Mouse (Mus musculus): ENCODE measurements around the gene Gm5447.

Gm5447 gene

DNA sequence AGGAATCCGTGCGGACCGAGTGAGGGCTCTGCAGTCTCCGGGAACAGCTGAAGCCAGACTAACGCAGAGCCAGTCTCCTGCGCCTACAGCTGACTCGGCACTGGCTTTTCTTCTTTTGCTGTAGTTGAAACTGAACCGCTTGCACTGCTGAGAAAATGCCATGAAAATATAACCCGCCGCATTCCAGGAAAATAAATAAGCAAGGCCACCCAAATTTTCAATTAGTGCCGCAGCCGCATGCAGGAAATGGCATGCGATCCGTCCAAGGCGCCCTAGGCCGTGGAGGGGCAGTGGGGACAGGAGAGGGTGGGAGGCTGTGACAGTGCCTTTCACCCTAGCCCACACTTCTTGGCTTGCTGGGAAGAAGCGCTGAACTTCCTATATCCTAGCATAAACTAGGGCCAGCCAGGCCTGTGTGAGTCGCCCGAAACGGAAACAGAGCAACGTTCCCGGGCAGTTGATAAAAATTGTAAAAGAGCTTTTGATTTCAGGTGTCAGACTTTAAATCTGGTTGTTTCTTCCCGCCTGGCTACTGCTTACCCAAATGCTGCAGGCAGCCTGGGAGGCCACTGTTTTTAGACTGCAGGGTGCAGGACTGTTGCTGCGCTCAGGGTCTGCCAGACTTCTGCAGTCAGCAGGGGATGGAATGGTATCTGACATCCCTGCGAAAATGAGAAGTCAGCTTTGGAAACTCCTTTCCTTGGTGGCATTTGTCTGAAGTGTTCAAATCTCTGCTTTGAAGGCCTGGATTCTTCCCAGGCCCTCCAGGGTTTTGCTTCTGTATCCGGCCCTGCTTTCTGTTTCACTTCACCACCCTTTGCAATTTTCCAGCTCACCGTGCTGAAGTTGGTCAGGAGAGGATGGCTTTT, 11.8 kb downstream of the Gm5447 start:
- no peak for DNase-seq (ENCODE audit: low read depth in 2 of 2, low spot score in 2 of 2)

DNA sequence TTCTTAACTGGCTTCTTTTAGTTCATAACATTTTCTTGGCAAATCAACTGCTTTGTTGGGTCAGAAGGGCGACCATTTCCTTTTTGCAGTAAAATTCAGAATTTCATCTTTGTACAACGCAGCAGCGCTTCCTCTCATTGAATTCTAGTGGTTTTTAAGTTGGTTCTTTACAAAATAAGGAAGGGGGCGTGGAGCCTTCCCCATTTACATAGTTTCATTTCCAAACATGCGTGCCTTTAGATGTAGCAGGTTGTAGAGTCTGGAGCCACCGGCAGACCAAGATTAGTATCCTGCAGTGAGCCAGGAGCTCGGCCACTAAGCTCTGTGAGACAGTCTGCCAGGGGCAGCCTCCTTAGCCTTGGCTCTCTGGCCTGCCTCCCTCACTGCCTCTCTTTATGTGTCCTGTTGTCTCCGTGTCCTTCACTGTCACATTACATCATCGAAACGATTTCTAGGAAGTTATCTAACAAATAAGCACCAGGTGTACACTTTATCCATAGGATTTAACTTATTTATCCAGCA, 13.0 kb downstream of the Gm5447 start:
- no peak for DNase-seq (ENCODE audit: low read depth in 2 of 2, low spot score in 2 of 2)

DNA sequence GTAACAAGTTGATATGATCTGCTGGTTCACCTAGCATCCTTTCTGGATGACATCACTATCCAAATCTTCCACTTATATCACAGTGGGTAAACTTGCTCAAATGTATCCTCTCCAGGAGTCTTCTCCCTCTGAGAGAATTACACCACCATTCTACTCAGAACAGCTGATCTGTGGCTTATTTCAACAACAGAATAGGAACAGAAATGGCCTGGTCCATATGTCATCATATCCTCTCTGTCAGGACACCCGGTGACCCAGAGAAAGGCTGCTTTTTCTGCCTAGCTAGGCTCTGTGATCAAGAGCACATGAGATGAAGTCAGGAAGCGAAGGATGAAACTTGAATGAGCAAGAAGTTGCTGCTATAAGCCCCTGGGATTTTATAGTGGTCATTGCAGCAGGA, 13.7 kb downstream of the Gm5447 start:
- DNase-seq (ENCODE audit: low read depth in 2 of 2, low spot score in 2 of 2): no peak

DNA sequence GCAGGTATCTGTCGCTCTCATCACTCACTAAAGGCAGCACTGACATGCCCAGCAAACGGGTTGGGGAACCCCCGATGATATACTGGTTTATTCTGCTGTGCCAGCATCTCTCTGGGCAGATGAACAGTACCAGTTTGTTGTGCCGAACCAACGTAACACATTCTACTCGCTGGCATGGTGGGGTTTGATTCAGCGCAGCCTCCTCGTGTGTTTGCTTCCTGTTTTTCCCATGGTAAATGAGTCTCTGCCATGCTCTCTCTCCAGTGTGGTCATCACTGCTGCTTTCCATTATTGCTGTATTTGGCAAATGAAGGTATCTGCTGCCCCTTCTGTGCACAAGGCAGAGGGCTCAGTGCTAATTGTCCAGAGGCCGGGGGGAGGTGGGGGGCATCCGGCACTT, 15.7 kb downstream of the Gm5447 start:
- DNase-seq (ENCODE audit: low read depth in 2 of 2, low spot score in 2 of 2): no peak

DNA sequence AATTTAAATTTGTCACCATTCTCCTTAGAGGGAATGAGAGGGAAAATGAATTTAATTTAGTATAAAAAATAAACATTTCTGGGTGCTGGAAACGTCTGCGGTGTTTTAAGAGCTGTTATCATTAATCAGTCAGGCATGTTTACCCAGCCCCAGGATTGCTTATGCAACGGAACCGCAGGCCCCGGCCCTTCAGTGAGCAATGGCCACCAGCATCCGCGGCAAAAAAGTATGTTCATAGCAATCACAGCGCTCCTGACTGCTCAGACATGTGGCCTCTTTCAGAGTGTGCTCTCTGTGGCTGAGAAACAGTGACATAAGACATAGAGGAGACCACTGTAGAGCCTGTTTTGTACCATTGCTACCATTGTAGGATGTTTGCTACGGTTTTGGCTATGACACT, 16.2 kb downstream of the Gm5447 start:
- no peak for DNase-seq (ENCODE audit: low read depth in 2 of 2, low spot score in 2 of 2)

DNA sequence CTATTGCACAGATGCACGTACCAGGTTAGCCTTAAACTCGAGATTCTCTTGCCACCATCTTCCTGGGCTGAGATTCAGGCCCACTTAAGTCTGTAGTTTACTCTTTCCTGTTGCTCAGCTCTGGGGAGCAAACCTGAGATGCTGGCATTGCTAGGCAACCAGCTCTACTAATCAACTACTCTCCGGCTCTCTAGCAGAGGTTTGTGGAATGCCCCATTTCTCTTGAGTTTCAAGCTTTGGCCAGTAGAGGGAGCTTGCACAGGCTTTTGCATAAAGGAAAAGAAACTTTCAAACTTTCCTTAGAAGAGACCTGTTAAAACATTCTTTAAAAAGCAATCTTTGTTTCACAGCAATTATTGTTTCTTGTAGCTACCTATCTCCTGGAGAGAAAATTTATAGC, 19.8 kb downstream of the Gm5447 start:
- peak; percentile 31 to 52 for DNase-seq (ENCODE audit: low read depth in 2 of 2, low spot score in 2 of 2)

DNA sequence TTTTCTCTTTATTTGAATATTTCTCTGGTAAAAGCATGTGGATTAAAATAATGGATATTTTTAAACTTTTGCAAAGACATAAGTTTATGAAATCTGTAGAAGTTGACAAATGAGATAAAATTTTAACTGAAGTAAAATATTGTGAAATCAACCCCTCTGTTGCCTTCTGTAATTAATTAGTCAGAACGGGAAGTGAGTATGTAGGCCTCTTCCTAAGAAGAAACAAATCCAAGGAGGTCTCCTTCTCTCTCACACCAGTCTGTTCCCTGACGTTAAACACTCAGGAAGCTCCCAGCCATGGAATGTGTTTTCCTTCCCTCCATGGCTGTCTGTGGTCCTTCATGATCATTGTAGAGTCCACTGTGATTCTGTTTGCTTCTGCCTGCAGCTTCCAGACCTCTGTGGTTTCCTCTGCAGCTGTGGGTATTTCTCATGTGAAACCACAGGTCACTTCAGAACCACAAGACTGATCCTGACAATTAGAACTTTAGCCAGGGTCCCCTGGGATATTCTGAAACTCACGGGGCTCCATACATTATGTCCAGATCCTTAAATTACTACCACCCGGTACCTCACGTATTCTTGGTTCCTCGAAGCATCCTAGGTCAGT, 20.4 kb downstream of the Gm5447 start:
- no peak for DNase-seq (ENCODE audit: low read depth in 2 of 2, low spot score in 2 of 2)

DNA sequence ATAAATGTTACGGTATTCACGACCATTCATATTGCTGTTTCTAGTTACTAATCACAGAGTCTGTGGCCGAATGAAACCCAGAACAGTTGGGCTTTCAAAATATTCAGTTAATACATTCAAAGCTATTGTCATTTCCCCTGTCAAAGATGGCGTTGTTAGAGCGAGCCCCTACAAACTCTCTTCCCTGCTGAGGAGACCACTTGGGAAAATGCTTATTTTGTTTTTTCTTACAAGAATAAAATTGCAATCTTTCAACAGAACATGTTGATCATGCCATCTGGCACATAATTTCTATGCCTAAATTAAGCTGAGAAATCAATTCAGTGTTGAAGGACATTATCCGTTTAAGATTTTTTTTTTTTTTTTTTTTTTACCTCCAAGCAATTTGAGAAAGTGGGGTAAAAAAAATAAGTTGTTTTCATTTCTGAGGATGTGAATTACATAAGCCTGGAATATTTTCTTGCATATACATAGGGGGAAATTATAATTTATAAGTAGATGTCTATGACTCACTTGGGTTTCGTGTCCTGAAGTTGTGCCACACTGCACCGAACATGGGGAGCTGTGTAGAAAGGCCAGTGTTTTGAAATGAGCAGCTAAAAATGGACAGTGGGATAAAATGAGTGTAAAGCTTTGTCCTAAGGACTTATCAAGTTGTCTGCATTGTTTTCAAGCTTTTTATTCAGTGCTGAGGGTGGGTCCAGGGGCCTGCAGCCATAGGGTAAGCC, 23.7 kb downstream of the Gm5447 start:
- no peak for DNase-seq (ENCODE audit: low read depth in 2 of 2, low spot score in 2 of 2)

DNA sequence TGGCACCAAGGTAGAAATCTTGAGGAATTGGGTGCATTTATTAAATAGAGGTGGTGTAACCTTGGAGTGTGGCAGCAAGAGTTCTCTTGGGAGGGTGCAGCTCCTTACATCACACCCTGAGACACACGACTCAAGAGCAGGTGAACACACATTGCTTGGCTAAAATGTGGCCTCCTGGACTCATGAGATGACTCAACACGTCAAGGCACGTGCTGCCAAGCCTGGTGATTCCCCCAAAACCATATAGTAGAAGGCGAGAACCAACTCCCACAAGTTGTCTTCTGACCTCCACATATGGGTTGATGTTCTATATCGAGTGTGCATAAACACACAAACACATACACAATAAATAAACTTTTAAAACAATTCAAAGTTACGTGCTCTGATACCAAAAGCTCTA, 25.8 kb downstream of the Gm5447 start:
- DNase-seq (ENCODE audit: low read depth in 2 of 2, low spot score in 2 of 2): no peak

DNA sequence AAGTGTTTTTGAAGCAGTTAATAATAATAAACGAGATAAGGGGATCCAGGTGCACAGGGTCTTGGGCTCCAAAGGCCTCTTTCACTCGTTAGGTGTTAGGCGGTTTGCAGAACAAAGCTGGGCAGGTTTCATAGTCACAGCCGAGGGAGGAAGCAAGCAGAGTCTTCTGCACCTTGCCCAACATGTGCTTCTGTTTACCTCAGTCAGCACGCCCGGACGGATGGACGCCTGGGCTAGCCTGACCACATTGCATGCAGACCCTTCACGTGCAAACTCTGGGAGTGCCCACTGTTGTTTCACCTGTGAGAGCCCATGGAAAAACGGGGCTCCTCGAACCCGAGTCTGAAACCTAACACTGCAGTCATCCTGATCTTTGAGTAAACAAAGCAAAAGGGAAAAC, 30.5 kb downstream of the Gm5447 start:
- DNase-seq (ENCODE audit: low read depth in 2 of 2, low spot score in 2 of 2): no peak

DNA sequence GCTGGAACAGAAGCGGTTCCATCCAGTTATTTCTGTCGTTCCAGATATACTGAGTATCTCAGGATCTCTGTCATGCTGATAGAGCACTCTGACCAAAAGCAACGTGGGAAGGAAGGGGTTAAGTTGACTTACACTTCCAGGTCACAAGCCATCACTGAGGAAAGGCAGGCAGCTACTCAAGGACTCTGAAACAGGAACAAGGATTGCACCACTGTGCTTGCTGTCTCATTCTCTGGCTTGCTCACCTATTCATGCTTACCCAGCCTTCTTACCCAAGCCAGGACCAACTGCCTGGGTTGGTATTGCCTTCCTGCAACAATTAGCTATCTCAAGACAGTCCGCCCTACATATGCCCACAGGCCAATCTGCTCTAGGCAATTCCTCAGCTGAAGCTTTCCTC, 31.0 kb downstream of the Gm5447 start:
- DNase-seq (ENCODE audit: low read depth in 2 of 2, low spot score in 2 of 2): no peak

DNA sequence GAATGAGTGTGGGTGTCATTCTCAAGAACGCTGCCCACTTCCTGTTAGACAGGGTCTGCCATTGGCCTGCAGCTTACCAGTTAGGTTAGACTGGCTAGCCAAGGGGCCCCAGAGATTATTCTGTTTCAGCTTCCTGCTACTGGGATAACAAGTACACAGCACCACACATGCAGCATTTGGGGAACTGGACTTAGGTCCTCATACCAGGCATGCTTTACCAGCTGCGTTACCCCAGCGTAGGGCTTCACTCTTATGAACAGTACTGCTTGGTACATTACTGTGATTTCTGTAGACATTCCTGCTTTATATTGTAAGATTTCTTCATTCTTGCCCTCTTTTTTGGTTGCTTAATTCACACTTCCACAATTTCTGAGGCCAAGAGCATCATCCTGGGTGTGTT, 43.5 kb downstream of the Gm5447 start:
- DNase-seq (ENCODE audit: low read depth in 2 of 2, low spot score in 2 of 2): no peak

DNA sequence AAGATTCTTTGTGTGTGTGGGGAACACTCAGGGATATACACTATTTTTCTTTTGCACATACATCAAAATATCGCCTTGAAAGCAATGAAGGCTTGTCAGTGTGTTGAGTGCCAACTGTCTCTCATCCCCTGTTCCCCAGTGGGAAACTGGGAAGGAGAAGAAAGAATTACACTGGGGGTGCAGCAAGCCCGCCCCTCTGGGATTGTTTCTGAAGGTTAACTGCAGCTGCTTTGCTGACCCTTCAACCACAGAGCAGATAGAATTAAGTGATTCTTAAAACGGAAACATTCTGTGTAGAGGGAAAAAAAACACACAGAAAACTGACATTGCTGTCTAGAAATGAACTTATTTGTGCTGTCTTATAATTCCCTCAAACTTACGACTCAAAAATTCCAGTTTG, 47.5 kb downstream of the Gm5447 start:
- DNase-seq (ENCODE audit: low read depth in 2 of 2, low spot score in 2 of 2): no peak

DNA sequence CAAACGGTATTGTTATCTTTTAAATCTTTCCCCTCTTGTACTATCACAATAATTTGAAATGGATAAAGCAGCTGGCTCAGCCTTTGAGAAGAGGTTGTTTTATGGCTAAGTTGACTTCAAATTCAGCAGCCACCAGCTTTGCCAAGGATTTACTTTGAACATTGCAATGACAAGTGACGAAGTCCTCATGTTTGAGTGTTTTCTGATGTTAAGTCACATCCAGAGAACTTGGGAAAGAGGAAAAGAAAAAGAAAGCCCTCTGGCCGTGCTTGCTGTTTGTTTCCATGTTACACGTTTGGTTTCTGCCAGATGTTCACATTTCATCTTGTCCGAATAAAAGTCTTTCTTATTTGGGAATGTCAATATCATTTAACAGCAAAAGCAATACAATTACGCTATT, 47.9 kb downstream of the Gm5447 start:
- no peak for DNase-seq (ENCODE audit: low read depth in 2 of 2, low spot score in 2 of 2)

DNA sequence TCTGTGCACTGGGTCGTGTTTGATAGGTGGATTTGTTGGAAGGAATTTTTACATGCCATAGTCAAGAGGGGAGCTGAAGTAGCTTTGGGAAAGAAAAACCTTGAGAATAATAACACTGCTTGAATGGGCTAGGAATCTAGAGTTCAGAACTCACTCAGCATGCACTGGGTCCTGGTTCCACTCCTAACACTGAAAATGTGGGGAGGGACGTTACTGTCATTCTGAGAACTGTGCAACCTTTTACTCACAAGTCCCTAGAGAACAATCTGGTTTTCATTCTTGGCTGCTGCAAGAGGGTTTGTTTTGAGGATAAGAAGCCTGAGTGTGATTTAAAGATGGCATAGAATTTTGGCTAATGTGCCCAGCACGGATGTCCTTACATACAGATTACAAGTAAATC, 49.7 kb downstream of the Gm5447 start:
- DNase-seq (ENCODE audit: low read depth in 2 of 2, low spot score in 2 of 2): no peak
